Mouse (Mus musculus) liver, embryonic 16.5 days (tissue): Measurements from ENCODE around the gene Supt5. TPM values are rescaled to one million over a fixed set of nuclear protein-coding genes. Genes with fewer than 3 reads are reported as not detected.

Source experiments
- ATAC-seq: fragments of 200-750 bp; cut with Nextera tagmentation; 2 replicates; pipeline ENCODE4 v1.8.0; 2017; ENCODE audit warnings: low read depth, mild to moderate bottlenecking, moderate number of reproducible peaks, moderate library complexity
- H3K27ac ChIP-seq: fragments of 300-500 bp; sonication (generic); 2 replicates; pipeline ENCODE4 v1.5.1; 2014; ENCODE audit warnings: mild to moderate bottlenecking, low read length
- H3K27me3 ChIP-seq: fragments of 300-500 bp; sonication (generic); 2 replicates; pipeline ENCODE4 v1.6.1; 2014; ENCODE audit warnings: low read depth, low read length, mixed read lengths; ENCODE audit not compliant: control insufficient read depth, insufficient read depth
- H3K36me3 ChIP-seq: fragments of 300-500 bp; sonication (generic); 2 replicates; pipeline ENCODE4 v1.6.1; 2014; ENCODE audit warnings: mild to moderate bottlenecking; ENCODE audit not compliant: control insufficient read depth, insufficient read depth
- H3K4me1 ChIP-seq: fragments of 300-500 bp; sonication (generic); 2 replicates; pipeline ENCODE4 v1.6.1; 2014; ENCODE audit warnings: low read depth, low read length, mixed read lengths; ENCODE audit not compliant: control insufficient read depth
- H3K4me2 ChIP-seq: fragments of 300-500 bp; sonication (generic); 2 replicates; pipeline ENCODE4 v1.6.1; 2014; ENCODE audit warnings: low read depth, low read length, mixed read lengths
- H3K4me3 ChIP-seq: fragments of 300-500 bp; sonication (generic); 2 replicates; pipeline ENCODE4 v1.5.1; 2014; ENCODE audit warnings: low read depth, mild to moderate bottlenecking, low read length
- H3K9ac ChIP-seq: fragments of 300-500 bp; sonication (generic); 2 replicates; pipeline ENCODE4 v1.6.1; 2014; ENCODE audit warnings: low read depth, low read length
- H3K9me3 ChIP-seq: fragments of 300-500 bp; sonication (generic); replicated peaks from 2 replicates; pipeline ENCODE4 v1.6.1; 2016; ENCODE audit warnings: low read length; ENCODE audit not compliant: control insufficient read depth
- WGBS: fragments of 180-500 bp; shearing (Covaris S2); extraction: QIAGEN DNeasy Blood & Tissue Kit; methylation state at CpG from one replicate; pipeline ENCODE4 v1.1.7; 2014; ENCODE audit not compliant: insufficient replicate concordance; 5-methylcytosine and 5-hydroxymethylcytosine counted together
- polyA plus RNA-seq: library from polyadenylated mRNA; unstranded; fragments of >200 nt; fragmentation: Nextera tagmentation; extraction: Ambion mirVana; gene quantifications from 2 replicates; pipeline ENCODE4 v1.2.1, GENCODE M21; 2015

The Supt5 gene
- polyA plus RNA-seq, 1 experiment from 2014 or later = 34.0 TPM

GRCm38 (mm10) chr7:28305641-28306040 is 32.9 kb downstream of the Supt5 start:
- 75% methylated on average over 10 of the region's 10 CpGs for WGBS
- no peak overlapping the region for H3K9ac ChIP-seq
- H3K4me3 ChIP-seq = no peak overlapping the region
- peaks cover 5% of the 10 kb centered on the region for H3K4me1 ChIP-seq
- H3K36me3 ChIP-seq = peaks cover 30% of the 10 kb centered on the region
- no peak for ATAC-seq
- peaks cover 21% of the 10 kb centered on the region for H3K27me3 ChIP-seq
- H3K4me2 ChIP-seq = no peak overlapping the region
- H3K27ac ChIP-seq = no peak overlapping the region
- H3K9me3 ChIP-seq = no peaks in the 10 kb centered on the region

- H3K36me3 ChIP-seq = peaks cover 11% of the 10 kb centered on the region
- H3K9me3 ChIP-seq = no peaks in the 10 kb centered on the region
- 3% methylated on average over 30 of the region's 30 CpGs for WGBS
- H3K4me2 ChIP-seq = peak within 1 kb of the TSS; percentile 6
- no peak within 1 kb of the TSS for H3K27ac ChIP-seq
- peaks cover 4% of the 10 kb centered on the region for H3K4me1 ChIP-seq
- peaks cover 43% of the 10 kb centered on the region for H3K27me3 ChIP-seq
- ATAC-seq = 0 out of 2 replicates have a peak, but pooled peaks have one; percentile 27
- H3K4me3 ChIP-seq = 0 out of 2 replicates have a peak within 1 kb of the TSS, but pooled peaks have one; percentile 3
- no peak within 1 kb of the TSS for H3K9ac ChIP-seq
These were observed 36.7 kb downstream of the Supt5 start, which contains the start of gene Dll3 for GRCm38 (mm10) chr7:28301616-28302433. Gene Dll3, minus strand, starts transcription at chr7:28302238.

- WGBS = 18% methylated on average over 43 of the region's 43 CpGs
- Histone ChIP-seq H3K4me2 (no peak overlapping the region), H3K27me3 (peaks cover 62% of the 10 kb centered on the region), H3K27ac (no peak overlapping the region), H3K9ac (no peak overlapping the region), H3K9me3 (no peaks in the 10 kb centered on the region), H3K4me1 (peaks cover 4% of the 10 kb centered on the region), H3K4me3 (no peak overlapping the region), H3K36me3 (no peaks in the 10 kb centered on the region)
- no peak for ATAC-seq
These were observed 39.5 kb downstream of the Supt5 start for GRCm38 (mm10) chr7:28298837-28299625.

- H3K4me1 ChIP-seq = no peaks in the 10 kb centered on the region; the same call in 1 of the 2 replicates
- H3K36me3 ChIP-seq = no peaks in the 10 kb centered on the region
- WGBS = 4% methylated on average over 62 of the region's 63 CpGs
- peak; percentile 58 for ATAC-seq
- H3K27me3 ChIP-seq = peaks cover 74% of the 10 kb centered on the region
- no peaks in the 10 kb centered on the region for H3K9me3 ChIP-seq
- peak overlapping the region; percentile 63 for H3K4me2 ChIP-seq
- no peak overlapping the region for H3K27ac ChIP-seq
- peak overlapping the region; percentile 49 for H3K4me3 ChIP-seq
- no peak overlapping the region for H3K9ac ChIP-seq
These were observed 44.1 kb downstream of the Supt5 start for GRCm38 (mm10) chr7:28294481-28294880.

- WGBS = 3% methylated on average over 52 of the region's 52 CpGs
- no peak within 1 kb of the TSS for H3K9ac ChIP-seq
- ATAC-seq = no peak
These were observed 47.6 kb downstream of the Supt5 start, which contains the start of gene Selenov for GRCm38 (mm10) chr7:28290638-28291590. Gene Selenov, minus strand, starts transcription at chr7:28291186.

GRCm38 (mm10) chr7:28290165-28290564 is 48.4 kb downstream of the Supt5 start:
- WGBS = 3% methylated on average over 18 of the region's 18 CpGs
- H3K27me3 ChIP-seq = peaks cover 65% of the 10 kb centered on the region
- no peaks in the 10 kb centered on the region for H3K36me3 ChIP-seq
- H3K4me2 ChIP-seq = no peak overlapping the region
- H3K27ac ChIP-seq = no peak overlapping the region
- H3K4me1 ChIP-seq = no peaks in the 10 kb centered on the region
- no peak overlapping the region for H3K9ac ChIP-seq
- H3K9me3 ChIP-seq = no peaks in the 10 kb centered on the region
- H3K4me3 ChIP-seq = no peak overlapping the region
- ATAC-seq = no peak

More at GRCm38 (mm10) chr7:28290638-28291590, 47.6 kb downstream of the Supt5 start, which contains the start of gene Selenov:
- Histone ChIP-seq H3K27ac (no peak within 1 kb of the TSS), H3K4me3 (no peak within 1 kb of the TSS), H3K9me3 (no peaks in the 10 kb centered on the region), H3K4me1 (no peaks in the 10 kb centered on the region), H3K36me3 (no peaks in the 10 kb centered on the region), H3K27me3 (peaks cover 69% of the 10 kb centered on the region), H3K4me2 (peak within 1 kb of the TSS; percentile 17)

GRCm38 (mm10) chr7:28280630-28281029 is 57.9 kb downstream of the Supt5 start:
- Histone ChIP-seq H3K4me3 (no peak overlapping the region), H3K27ac (no peak overlapping the region), H3K27me3 (no peaks in the 10 kb centered on the region), H3K36me3 (no peaks in the 10 kb centered on the region), H3K9ac (no peak overlapping the region), H3K9me3 (no peaks in the 10 kb centered on the region), H3K4me2 (no peak overlapping the region), H3K4me1 (peaks cover 5% of the 10 kb centered on the region)
- WGBS = 55% methylated on average over 7 of the region's 7 CpGs
- ATAC-seq = no peak

GRCm38 (mm10) chr7:28278279-28278652 is 60.3 kb downstream of the Supt5 start:
- H3K9ac ChIP-seq = peak overlapping the region; percentile 94
- no peaks in the 10 kb centered on the region for H3K27me3 ChIP-seq
- H3K4me2 ChIP-seq = peak overlapping the region; percentile 96
- no peaks in the 10 kb centered on the region for H3K9me3 ChIP-seq
- 84% methylated on average over 7 of the region's 7 CpGs for WGBS
- peak overlapping the region; percentile 82 for H3K4me3 ChIP-seq
- peaks cover 5% of the 10 kb centered on the region for H3K4me1 ChIP-seq
- H3K36me3 ChIP-seq = no peaks in the 10 kb centered on the region
- ATAC-seq = no peak
- H3K27ac ChIP-seq = no peak overlapping the region
